Mouse (Mus musculus): ENCODE results near the gene Fars2. TPM values are rescaled to one million over a fixed set of nuclear protein-coding genes. Genes with fewer than 3 reads are reported as not detected.

The Fars2 gene
- total and polyA plus RNA-seq, 2 experiments from 2014 or later, result 54.8 to 78.9 TPM

DNA sequence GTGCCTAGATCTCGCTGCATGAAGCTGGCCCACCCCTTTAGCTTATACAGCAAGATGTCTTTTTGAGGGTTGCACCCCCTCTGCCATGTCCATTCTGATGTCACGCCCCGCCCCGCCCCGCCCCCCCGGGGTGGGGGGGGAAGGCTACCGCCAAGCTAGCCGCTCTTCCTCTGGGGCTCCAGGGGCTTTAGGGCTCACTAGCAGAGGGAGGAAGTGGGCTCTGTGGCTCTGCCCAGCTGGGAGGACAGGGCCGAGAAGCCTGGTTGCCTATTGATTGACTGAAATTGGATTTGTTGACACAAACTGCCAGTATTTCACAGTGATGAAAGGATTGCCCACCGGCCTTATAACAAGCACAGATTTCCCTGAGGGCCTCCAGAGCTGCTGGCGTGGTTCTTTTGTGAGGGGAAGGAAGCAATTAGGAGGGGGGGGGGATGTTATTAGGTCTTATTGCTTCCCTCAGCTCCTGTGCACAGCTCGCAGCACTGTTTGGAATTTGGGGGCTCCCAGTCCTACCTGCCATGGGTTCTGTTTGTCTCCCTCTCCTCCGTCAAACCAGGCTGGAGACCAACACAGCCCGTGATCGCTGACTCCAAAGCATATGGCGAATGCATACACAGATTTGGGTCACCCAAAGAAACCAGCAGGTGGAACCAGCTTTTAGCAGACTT lies 466.4 kb downstream of the Fars2 start:
- 41% methylated on average over 16 of the region's 16 CpGs for WGBS
- ATAC-seq (ENCODE audit: insufficient read depth, low read depth), result no peak
- no peak overlapping the region for H3K4me2 ChIP-seq (ENCODE audit: low read depth, low read length)

GRCm38 (mm10) chr13:36584197-36584596 lies 467.0 kb downstream of the Fars2 start:
- Histone ChIP-seq H3K4me2 (ENCODE audit: low read depth, low read length) (no peak overlapping the region), H3K9me3 (replicated peaks; ENCODE audit: control insufficient read depth, low read length) (no peaks in the 10 kb centered on the region; the same call in 1 of the 2 replicates), H3K27me3 (ENCODE audit: control insufficient read depth, insufficient read depth, low read length) (no peaks in the 10 kb centered on the region), H3K4me3 (ENCODE audit: low read depth, low read length) (no peak overlapping the region), H3K27ac (ENCODE audit: low read depth) (no peak overlapping the region), H3K36me3 (replicated peaks; ENCODE audit: control insufficient read depth, insufficient read depth, low read length) (no peaks in the 10 kb centered on the region), H3K4me1 (ENCODE audit: control insufficient read depth, insufficient read depth) (no peaks in the 10 kb centered on the region), H3K9ac (replicated peaks; ENCODE audit: low read depth, low read length) (no peak overlapping the region)
- TF ChIP-seq CTCF (IDR thresholded peaks at IDR 0.05; ENCODE audit: low read depth) (no peak), EP300 (IDR thresholded peaks at IDR 0.05; ENCODE audit: low read depth) (no peak)
- DNase-seq (ENCODE audit: low spot score), result no peak
- 62% methylated on average over 7 of the region's 7 CpGs for WGBS
- no peak for ATAC-seq (ENCODE audit: insufficient read depth, low read depth)

More for the DNA sequence above, 466.4 kb downstream of the Fars2 start:
- no peak overlapping the region for H3K4me3 ChIP-seq (ENCODE audit: low read depth, low read length)
- no peak for TF ChIP-seq CTCF (IDR thresholded peaks at IDR 0.05; ENCODE audit: low read depth)
- TF ChIP-seq EP300 (IDR thresholded peaks at IDR 0.05; ENCODE audit: low read depth), result no peak
- no peak overlapping the region for H3K9ac ChIP-seq (replicated peaks; ENCODE audit: low read depth, low read length)
- H3K36me3 ChIP-seq (replicated peaks; ENCODE audit: control insufficient read depth, insufficient read depth, low read length), result no peaks in the 10 kb centered on the region
- H3K9me3 ChIP-seq (replicated peaks; ENCODE audit: control insufficient read depth, low read length), result no peaks in the 10 kb centered on the region; the same call in 1 of the 2 replicates
- 0 out of 2 replicates have a peak, but pooled peaks cover 3% of the 10 kb centered on the region for H3K4me1 ChIP-seq (ENCODE audit: control insufficient read depth, insufficient read depth)
- no peak for DNase-seq (ENCODE audit: low spot score)
- no peak overlapping the region for H3K27ac ChIP-seq (ENCODE audit: low read depth)
- H3K27me3 ChIP-seq (ENCODE audit: control insufficient read depth, insufficient read depth, low read length), result no peaks in the 10 kb centered on the region

DNA sequence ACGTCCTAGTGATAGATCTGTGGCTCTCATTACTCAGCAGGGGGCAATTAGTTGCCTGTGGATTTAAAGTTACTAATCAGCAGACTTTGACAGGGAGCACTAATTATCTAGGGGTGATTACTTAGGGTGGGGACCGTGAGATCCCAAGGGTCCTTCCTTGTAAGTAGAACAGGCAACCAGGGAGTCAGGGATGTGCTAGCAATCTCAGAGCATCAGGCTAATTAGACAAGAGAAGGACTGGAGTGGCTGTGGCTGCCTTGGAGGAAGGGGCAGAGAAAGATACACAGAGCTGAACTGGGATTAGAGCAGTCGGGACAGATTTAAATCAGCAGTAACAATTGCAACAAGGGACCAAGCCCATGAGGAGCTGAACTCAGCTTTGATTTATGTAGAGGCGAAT lies 471.9 kb downstream of the Fars2 start:
- WGBS, result 54% methylated on average over 4 of the region's 4 CpGs
- Histone ChIP-seq H3K4me1 (ENCODE audit: control insufficient read depth, insufficient read depth) (no peaks in the 10 kb centered on the region), H3K36me3 (replicated peaks; ENCODE audit: control insufficient read depth, insufficient read depth, low read length) (no peaks in the 10 kb centered on the region), H3K9me3 (replicated peaks; ENCODE audit: control insufficient read depth, low read length) (no peaks in the 10 kb centered on the region; the same call in 1 of the 2 replicates), H3K9ac (replicated peaks; ENCODE audit: low read depth, low read length) (no peak overlapping the region), H3K27ac (ENCODE audit: low read depth) (no peak overlapping the region), H3K4me2 (ENCODE audit: low read depth, low read length) (no peak overlapping the region), H3K27me3 (ENCODE audit: control insufficient read depth, insufficient read depth, low read length) (no peaks in the 10 kb centered on the region), H3K4me3 (ENCODE audit: low read depth, low read length) (no peak overlapping the region)
- no peak for DNase-seq (ENCODE audit: low spot score)
- no peak for TF ChIP-seq EP300 (IDR thresholded peaks at IDR 0.05; ENCODE audit: low read depth)
- TF ChIP-seq CTCF (IDR thresholded peaks at IDR 0.05; ENCODE audit: low read depth), result no peak
- ATAC-seq (ENCODE audit: insufficient read depth, low read depth), result no peak

GRCm38 (mm10) chr13:36592291-36592690 lies 475.1 kb downstream of the Fars2 start:
- H3K27ac ChIP-seq (ENCODE audit: low read depth), result no peak overlapping the region
- H3K4me2 ChIP-seq (ENCODE audit: low read depth, low read length), result no peak overlapping the region
- no peak overlapping the region for H3K4me3 ChIP-seq (ENCODE audit: low read depth, low read length)
- H3K9ac ChIP-seq (replicated peaks; ENCODE audit: low read depth, low read length), result no peak overlapping the region
- WGBS, result 73% methylated on average over 2 of the region's 2 CpGs
- no peaks in the 10 kb centered on the region for H3K27me3 ChIP-seq (ENCODE audit: control insufficient read depth, insufficient read depth, low read length)
- ATAC-seq (ENCODE audit: insufficient read depth, low read depth) (no peak), DNase-seq (ENCODE audit: low spot score) (no peak)
- H3K4me1 ChIP-seq (ENCODE audit: control insufficient read depth, insufficient read depth), result no peaks in the 10 kb centered on the region
- H3K36me3 ChIP-seq (replicated peaks; ENCODE audit: control insufficient read depth, insufficient read depth, low read length), result no peaks in the 10 kb centered on the region
- no peaks in the 10 kb centered on the region for H3K9me3 ChIP-seq (replicated peaks; ENCODE audit: control insufficient read depth, low read length)
- TF ChIP-seq EP300 (IDR thresholded peaks at IDR 0.05; ENCODE audit: low read depth) (no peak), CTCF (IDR thresholded peaks at IDR 0.05; ENCODE audit: low read depth) (no peak)

DNA sequence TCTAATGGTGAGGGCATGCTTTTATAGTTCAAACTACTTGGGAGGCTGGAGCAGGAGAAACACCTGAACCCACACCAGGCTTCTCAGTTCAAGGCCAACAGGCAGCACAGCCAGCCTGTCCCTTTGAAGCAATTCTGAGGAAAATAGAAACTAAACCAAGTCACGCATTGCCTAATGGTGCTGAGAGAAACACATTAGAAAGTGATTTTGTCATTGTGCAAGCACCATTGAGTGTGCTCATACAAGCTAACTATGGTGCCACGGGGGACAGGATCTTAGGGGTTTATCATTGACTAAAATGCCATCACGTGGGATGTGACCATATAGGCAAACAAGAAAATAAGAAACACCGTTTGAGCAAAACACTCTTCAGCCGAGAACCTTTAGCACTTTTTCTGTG lies 489.5 kb downstream of the Fars2 start:
- TF ChIP-seq CTCF (IDR thresholded peaks at IDR 0.05; ENCODE audit: low read depth) (no peak), EP300 (IDR thresholded peaks at IDR 0.05; ENCODE audit: low read depth) (no peak)
- no peak for ATAC-seq (ENCODE audit: insufficient read depth, low read depth)
- Histone ChIP-seq H3K36me3 (replicated peaks; ENCODE audit: control insufficient read depth, insufficient read depth, low read length) (no peaks in the 10 kb centered on the region), H3K27me3 (ENCODE audit: control insufficient read depth, insufficient read depth, low read length) (no peaks in the 10 kb centered on the region), H3K27ac (ENCODE audit: low read depth) (no peak overlapping the region), H3K9me3 (replicated peaks; ENCODE audit: control insufficient read depth, low read length) (no peaks in the 10 kb centered on the region), H3K4me1 (ENCODE audit: control insufficient read depth, insufficient read depth) (no peaks in the 10 kb centered on the region), H3K4me3 (ENCODE audit: low read depth, low read length) (no peak overlapping the region), H3K4me2 (ENCODE audit: low read depth, low read length) (no peak overlapping the region), H3K9ac (replicated peaks; ENCODE audit: low read depth, low read length) (no peak overlapping the region)
- WGBS, result 76% methylated on average over 5 of the region's 5 CpGs
- DNase-seq (ENCODE audit: low spot score), result no peak

DNA sequence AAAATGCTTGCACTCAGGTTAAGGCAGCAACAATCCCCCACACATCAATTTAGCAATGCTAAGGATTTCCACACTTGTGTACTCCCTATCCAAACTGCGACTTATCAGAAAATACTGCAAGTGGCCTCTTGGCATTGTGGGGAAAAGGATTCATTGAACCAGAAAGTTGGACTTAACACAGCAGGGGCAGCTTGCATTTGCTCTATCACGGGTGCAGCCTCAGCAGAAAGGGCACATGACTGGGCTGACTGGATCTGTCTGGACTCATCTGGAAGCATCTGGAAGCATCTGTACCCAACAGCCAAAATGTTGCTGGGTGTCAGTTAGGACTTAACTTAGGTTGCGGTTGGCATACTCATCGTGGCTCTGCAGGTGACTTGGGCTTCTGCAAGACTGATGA lies 490.7 kb downstream of the Fars2 start:
- H3K4me1 ChIP-seq (ENCODE audit: control insufficient read depth, insufficient read depth), result no peaks in the 10 kb centered on the region
- H3K27me3 ChIP-seq (ENCODE audit: control insufficient read depth, insufficient read depth, low read length), result no peaks in the 10 kb centered on the region; the same call in 1 of the 2 replicates
- DNase-seq (ENCODE audit: low spot score), result no peak
- WGBS, result 87% methylated on average over 4 of the region's 4 CpGs
- H3K36me3 ChIP-seq (replicated peaks; ENCODE audit: control insufficient read depth, insufficient read depth, low read length), result no peaks in the 10 kb centered on the region
- no peak for TF ChIP-seq EP300 (IDR thresholded peaks at IDR 0.05; ENCODE audit: low read depth)
- no peak for TF ChIP-seq CTCF (IDR thresholded peaks at IDR 0.05; ENCODE audit: low read depth)
- ATAC-seq (ENCODE audit: insufficient read depth, low read depth), result no peak
- H3K4me3 ChIP-seq (ENCODE audit: low read depth, low read length), result no peak overlapping the region
- H3K27ac ChIP-seq (ENCODE audit: low read depth), result no peak overlapping the region
- H3K9me3 ChIP-seq (replicated peaks; ENCODE audit: control insufficient read depth, low read length), result no peaks in the 10 kb centered on the region
- H3K9ac ChIP-seq (replicated peaks; ENCODE audit: low read depth, low read length), result no peak overlapping the region
- H3K4me2 ChIP-seq (ENCODE audit: low read depth, low read length), result no peak overlapping the region

Measured in heart, postnatal 0 days (tissue).